Mouse (Mus musculus) stomach, embryonic 14.5 days (tissue): ENCODE results near the gene Met. TPM values are rescaled to one million over a fixed set of nuclear protein-coding genes. Genes with fewer than 3 reads are reported as not detected.

Experiments
- ATAC-seq: fragments of 200-750 bp; cut with Nextera tagmentation; 2 replicates; pipeline ENCODE4 v1.8.0; 2017; ENCODE audit warnings: low read depth, moderate TSS enrichment; ENCODE audit not compliant: insufficient number of reproducible peaks, insufficient read depth, low FRiP score
- H3K27ac ChIP-seq: fragments of 300-500 bp; sonication (generic); 2 replicates; pipeline ENCODE4 v1.5.1; 2014; ENCODE audit warnings: mild to moderate bottlenecking, low read length, moderate library complexity, mixed read lengths
- H3K27me3 ChIP-seq: fragments of 300-500 bp; sonication (generic); 2 replicates; pipeline ENCODE4 v1.6.1; 2014; ENCODE audit warnings: low read length, control low read depth, mixed read lengths; ENCODE audit not compliant: control insufficient read depth, insufficient read depth
- H3K36me3 ChIP-seq: fragments of 300-500 bp; sonication (generic); 2 replicates; pipeline ENCODE4 v1.6.1; 2014; ENCODE audit warnings: mild to moderate bottlenecking, control low read depth, low read length, moderate library complexity, mixed read lengths; ENCODE audit not compliant: control insufficient read depth, insufficient read depth
- H3K4me1 ChIP-seq: fragments of 300-500 bp; sonication (generic); 2 replicates; pipeline ENCODE4 v1.6.1; 2014; ENCODE audit warnings: low read length, control low read depth, mixed read lengths; ENCODE audit not compliant: control insufficient read depth, insufficient read depth
- H3K4me2 ChIP-seq: fragments of 300-500 bp; sonication (generic); replicated peaks from 2 replicates; pipeline ENCODE4 v1.6.1; 2014; ENCODE audit warnings: low read depth, low read length, control low read depth
- H3K4me3 ChIP-seq: fragments of 300-500 bp; sonication (generic); 2 replicates; pipeline ENCODE4 v1.5.1; 2014; ENCODE audit warnings: low read depth, low read length, control low read depth
- H3K9ac ChIP-seq: fragments of 300-500 bp; sonication (generic); replicated peaks from 2 replicates; pipeline ENCODE4 v1.6.1; 2014; ENCODE audit warnings: low read depth, mild to moderate bottlenecking, control low read depth, low read length, moderate library complexity, mixed read lengths
- H3K9me3 ChIP-seq: fragments of 300-500 bp; sonication (generic); 2 replicates; pipeline ENCODE4 v1.6.1; 2016; ENCODE audit warnings: low read depth, low read length, control low read depth; ENCODE audit not compliant: control insufficient read depth
- WGBS: fragments of 180-500 bp; shearing (Covaris S2); extraction: QIAGEN DNeasy Blood & Tissue Kit; methylation state at CpG from one replicate; pipeline ENCODE4 v1.1.7; 2014; 5-methylcytosine and 5-hydroxymethylcytosine counted together
- polyA plus RNA-seq: library from polyadenylated mRNA; unstranded; fragments of >200 nt; fragmentation: Nextera tagmentation; extraction: Ambion mirVana; gene quantifications from 2 replicates; pipeline ENCODE4 v1.2.1, GENCODE M21; 2014

The Met gene
- polyA plus RNA-seq, 1 experiment from 2014 or later, result 15.8 TPM

DNA sequence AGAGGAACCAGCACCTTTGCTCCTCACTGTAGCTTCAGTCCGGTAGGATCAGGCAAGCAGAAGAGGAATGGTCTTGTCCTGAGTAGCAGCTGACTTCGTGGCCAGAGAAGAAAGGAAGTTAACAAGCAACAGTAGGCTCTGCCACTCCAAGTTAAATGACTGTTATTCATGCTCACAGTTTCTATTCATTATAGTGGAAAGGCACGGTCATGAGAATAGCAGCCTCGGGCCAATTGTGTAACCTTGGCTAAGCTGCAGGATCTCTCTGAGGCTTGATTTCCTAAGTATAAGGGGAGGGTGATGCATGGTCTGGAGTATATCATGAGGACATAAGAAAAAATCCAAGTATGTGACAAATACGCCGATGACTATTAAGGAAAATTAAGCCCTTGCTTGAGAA is 4.0 kb upstream of the Met start:
- no peak for ATAC-seq
- Histone ChIP-seq H3K9ac (no peak overlapping the region), H3K4me1 (0 out of 2 replicates have a peak, but pooled peaks cover 3% of the 10 kb centered on the region), H3K27ac (no peak overlapping the region), H3K4me3 (no peak overlapping the region), H3K36me3 (no peaks in the 10 kb centered on the region), H3K9me3 (no peaks in the 10 kb centered on the region), H3K27me3 (no peaks in the 10 kb centered on the region), H3K4me2 (no peak overlapping the region)
- WGBS, result 73% methylated on average over 6 of the region's 6 CpGs

- Histone ChIP-seq H3K9me3 (no peaks in the 10 kb centered on the region), H3K36me3 (no peaks in the 10 kb centered on the region), H3K9ac (no peak overlapping the region), H3K4me2 (no peak overlapping the region), H3K27ac (no peak overlapping the region), H3K27me3 (0 out of 2 replicates have a peak, but pooled peaks cover 3% of the 10 kb centered on the region), H3K4me3 (no peak overlapping the region), H3K4me1 (0 out of 2 replicates have a peak, but pooled peaks cover 3% of the 10 kb centered on the region)
- WGBS, result 69% methylated on average over 7 of the region's 7 CpGs
- no peak for ATAC-seq
These were observed 2.2 kb upstream of the Met start for GRCm38 (mm10) chr6:17461435-17461834.

- peak overlapping the region; percentile 60 for H3K9ac ChIP-seq
- peak; percentile 77 for ATAC-seq
- 0 out of 2 replicates have a peak, but pooled peaks cover 3% of the 10 kb centered on the region for H3K4me1 ChIP-seq
- 3% methylated on average over 15 of the region's 15 CpGs for WGBS
- H3K4me2 ChIP-seq, result peak overlapping the region; percentile 94
- no peak overlapping the region; the same call in 1 of the 2 replicates for H3K27ac ChIP-seq
- H3K9me3 ChIP-seq, result no peaks in the 10 kb centered on the region
- 0 out of 2 replicates have a peak, but pooled peaks cover 3% of the 10 kb centered on the region for H3K27me3 ChIP-seq
- peak overlapping the region; percentile 53 for H3K4me3 ChIP-seq
- no peaks in the 10 kb centered on the region for H3K36me3 ChIP-seq
These were observed 853 bp downstream of the Met start for GRCm38 (mm10) chr6:17464281-17465025.

GRCm38 (mm10) chr6:17466526-17466925 is 2.9 kb downstream of the Met start:
- no peak overlapping the region for H3K4me2 ChIP-seq
- 0 out of 2 replicates have a peak, but pooled peaks cover 3% of the 10 kb centered on the region for H3K27me3 ChIP-seq
- 0 out of 2 replicates have a peak, but pooled peaks cover 3% of the 10 kb centered on the region for H3K4me1 ChIP-seq
- WGBS, result 78% methylated on average over 3 of the region's 3 CpGs
- no peak for ATAC-seq
- H3K9me3 ChIP-seq, result no peaks in the 10 kb centered on the region
- H3K4me3 ChIP-seq, result no peak overlapping the region
- no peaks in the 10 kb centered on the region for H3K36me3 ChIP-seq
- H3K9ac ChIP-seq, result no peak overlapping the region
- no peak overlapping the region for H3K27ac ChIP-seq

DNA sequence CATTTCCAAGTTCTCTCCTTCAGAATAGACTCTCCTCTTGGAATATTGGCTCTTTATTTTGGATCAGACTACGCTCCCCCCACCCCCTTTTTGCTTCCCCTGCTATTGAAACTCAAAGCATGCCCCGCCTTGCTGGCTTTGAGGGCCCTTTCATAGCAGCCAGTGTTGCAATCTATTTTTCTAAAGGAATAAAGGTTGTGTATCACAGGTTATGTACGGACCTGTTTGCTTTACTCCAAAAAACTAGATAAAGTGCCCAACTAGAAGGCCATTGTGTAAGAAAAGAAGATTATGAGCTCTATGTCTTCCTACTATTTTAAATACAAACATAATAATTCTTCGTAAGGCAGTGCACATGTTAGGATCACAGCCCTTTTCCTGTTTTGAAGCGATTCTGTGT is 5.4 kb downstream of the Met start:
- 0 out of 2 replicates have a peak, but pooled peaks cover 3% of the 10 kb centered on the region for H3K27me3 ChIP-seq
- H3K4me3 ChIP-seq, result no peak overlapping the region
- H3K9ac ChIP-seq, result no peak overlapping the region
- H3K9me3 ChIP-seq, result no peaks in the 10 kb centered on the region
- 85% methylated on average over 5 of the region's 5 CpGs for WGBS
- no peak overlapping the region for H3K4me2 ChIP-seq
- no peaks in the 10 kb centered on the region for H3K4me1 ChIP-seq
- H3K36me3 ChIP-seq, result no peaks in the 10 kb centered on the region
- ATAC-seq, result no peak
- H3K27ac ChIP-seq, result no peak overlapping the region

- H3K9ac ChIP-seq, result no peak overlapping the region
- no peaks in the 10 kb centered on the region for H3K27me3 ChIP-seq
- no peaks in the 10 kb centered on the region for H3K4me1 ChIP-seq
- H3K4me2 ChIP-seq, result no peak overlapping the region
- no peak for ATAC-seq
- no peaks in the 10 kb centered on the region for H3K36me3 ChIP-seq
- no peak overlapping the region for H3K4me3 ChIP-seq
- no peak overlapping the region for H3K27ac ChIP-seq
- H3K9me3 ChIP-seq, result no peaks in the 10 kb centered on the region
- WGBS, result 91% methylated on average over 3 of the region's 3 CpGs
These were observed 9.5 kb downstream of the Met start for GRCm38 (mm10) chr6:17473128-17473527.

GRCm38 (mm10) chr6:17477823-17478222 is 14.2 kb downstream of the Met start:
- H3K9me3 ChIP-seq, result no peaks in the 10 kb centered on the region
- no peak for ATAC-seq
- no peaks in the 10 kb centered on the region for H3K27me3 ChIP-seq

DNA sequence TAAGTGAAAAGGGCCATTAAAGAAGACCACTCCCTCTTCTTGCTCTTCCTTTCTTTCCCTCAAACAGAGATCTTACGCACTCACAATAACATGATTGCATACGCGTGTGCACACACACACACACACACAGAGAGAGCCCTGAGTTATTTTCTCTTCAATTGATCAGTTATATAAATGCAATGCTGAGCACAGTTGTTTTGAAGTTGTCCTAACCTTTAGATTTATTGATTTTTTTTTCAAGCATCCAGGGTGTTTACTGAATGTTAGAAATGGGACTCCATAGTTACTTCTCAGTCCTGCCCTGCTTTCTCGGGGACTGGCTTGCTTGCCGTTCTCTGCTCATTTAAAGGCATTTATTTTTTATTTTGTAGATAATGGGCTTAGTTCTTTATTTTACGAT is 14.7 kb downstream of the Met start:
- H3K27ac ChIP-seq, result no peak overlapping the region
- no peaks in the 10 kb centered on the region for H3K9me3 ChIP-seq
- H3K36me3 ChIP-seq, result no peaks in the 10 kb centered on the region
- H3K9ac ChIP-seq, result no peak overlapping the region
- no peaks in the 10 kb centered on the region for H3K4me1 ChIP-seq
- H3K4me3 ChIP-seq, result no peak overlapping the region
- no peaks in the 10 kb centered on the region for H3K27me3 ChIP-seq
- WGBS, result 89% methylated on average over 6 of the region's 6 CpGs
- ATAC-seq, result no peak
- no peak overlapping the region for H3K4me2 ChIP-seq

More at GRCm38 (mm10) chr6:17477823-17478222, 14.2 kb downstream of the Met start:
- no peaks in the 10 kb centered on the region for H3K4me1 ChIP-seq
- 84% methylated on average over 1 of the region's 1 CpGs for WGBS
- no peak overlapping the region for H3K4me2 ChIP-seq
- no peak overlapping the region for H3K9ac ChIP-seq
- no peak overlapping the region for H3K4me3 ChIP-seq
- no peak overlapping the region for H3K27ac ChIP-seq
- H3K36me3 ChIP-seq, result no peaks in the 10 kb centered on the region
